Mouse (Mus musculus) liver, embryonic 14.5 days (tissue): ENCODE data around the gene Sytl2. TPM values are rescaled to one million over a fixed set of nuclear protein-coding genes. Genes with fewer than 3 reads are reported as not detected.

Experiments
- ATAC-seq: fragments of 200-750 bp; cut with Nextera tagmentation; 2 replicates; pipeline ENCODE4 v1.8.0; 2017; ENCODE audit warnings: moderate number of reproducible peaks, mild to moderate bottlenecking, moderate library complexity; ENCODE audit not compliant: insufficient read depth
- DNase-seq, 3 experiments: peaks; one replicate each; pipeline ENCODE4 v3.0.0-alpha.2; 2012 to 2013; ENCODE audit warnings: low read depth in 3 of 3, low spot score in 3 of 3
- H3K27ac ChIP-seq: fragments of 300-500 bp; sonication (generic); 2 replicates; pipeline ENCODE4 v1.5.1; 2014; ENCODE audit warnings: moderate library complexity, mild to moderate bottlenecking, control low read depth, inconsistent platforms
- H3K27me3 ChIP-seq: fragments of 300-500 bp; sonication (generic); 2 replicates; pipeline ENCODE4 v1.6.1; 2014; ENCODE audit warnings: mild to moderate bottlenecking, low read length, moderate library complexity; ENCODE audit not compliant: control insufficient read depth, insufficient read depth
- H3K36me3 ChIP-seq: fragments of 300-500 bp; sonication (generic); replicated peaks from 2 replicates; pipeline ENCODE4 v1.6.1; 2014; ENCODE audit warnings: low read depth; ENCODE audit not compliant: control insufficient read depth, insufficient read depth
- H3K4me1 ChIP-seq, 2 experiments: fragments of 200-500 bp in 1 of 2; fragments of 300-500 bp in 1 of 2; sonication (generic) in 1 of 2; replicated peaks; 2 replicates each; pipeline ENCODE4 v1.6.1; 2012 to 2014; ENCODE audit warnings: antibody characterized with exemption in 1 of 2, inconsistent platforms in 1 of 2, low read length in 1 of 2; ENCODE audit not compliant: control insufficient read depth in 2 of 2, insufficient read depth in 2 of 2
- H3K4me2 ChIP-seq: fragments of 300-500 bp; sonication (generic); 2 replicates; pipeline ENCODE4 v1.6.1; 2014; ENCODE audit warnings: low read depth, mild to moderate bottlenecking, control low read depth, moderate library complexity
- H3K4me3 ChIP-seq, 2 experiments: fragments of 200-500 bp in 1 of 2; fragments of 300-500 bp in 1 of 2; sonication (generic) in 1 of 2; 2 replicates each; pipeline ENCODE4 v1.5.1; 2012 to 2014; ENCODE audit warnings: low read depth in 2 of 2, low read length in 2 of 2, mild to moderate bottlenecking in 2 of 2, control low read depth in 1 of 2, inconsistent platforms in 1 of 2, moderate library complexity in 1 of 2; ENCODE audit not compliant: insufficient read depth in 1 of 2
- H3K9ac ChIP-seq: fragments of 300-500 bp; sonication (generic); replicated peaks from 2 replicates; pipeline ENCODE4 v1.6.1; 2014; ENCODE audit warnings: mild to moderate bottlenecking, control low read depth, moderate library complexity
- H3K9me3 ChIP-seq: fragments of 300-500 bp; sonication (generic); 2 replicates; pipeline ENCODE4 v1.6.1; 2016; ENCODE audit warnings: low read length, mixed read lengths; ENCODE audit not compliant: control insufficient read depth
- CTCF ChIP-seq: IDR thresholded peaks from 2 replicates; pipeline ENCODE4 v1.5.1; 2016; ENCODE audit warnings: antibody characterized with exemption, low read depth, control low read depth
- EP300 ChIP-seq: IDR thresholded peaks from 2 replicates; pipeline ENCODE4 v1.6.1; 2016; ENCODE audit warnings: antibody characterized with exemption, low read depth
- WGBS: fragments of 180-500 bp; shearing (Covaris S2); extraction: QIAGEN DNeasy Blood & Tissue Kit; methylation state at CpG from one replicate; pipeline ENCODE4 v1.1.7; 2014; ENCODE audit not compliant: insufficient replicate concordance; 5-methylcytosine and 5-hydroxymethylcytosine counted together
- polyA plus RNA-seq, 2 experiments: library from polyadenylated mRNA; depleted of rRNA in 1 of 2; stranded (reverse) in 1 of 2; unstranded in 1 of 2; fragments of >200 nt; fragmentation: Nextera tagmentation in 1 of 2; extraction: Ambion mirVana in 1 of 2; gene quantifications; 2 replicates each; pipeline versions ENCODE4 v1.2.1 to v1.2.3; 2012 to 2014

The Sytl2 gene
- polyA plus RNA-seq, 2 experiments, result 0.38 to 0.45 TPM

DNA sequence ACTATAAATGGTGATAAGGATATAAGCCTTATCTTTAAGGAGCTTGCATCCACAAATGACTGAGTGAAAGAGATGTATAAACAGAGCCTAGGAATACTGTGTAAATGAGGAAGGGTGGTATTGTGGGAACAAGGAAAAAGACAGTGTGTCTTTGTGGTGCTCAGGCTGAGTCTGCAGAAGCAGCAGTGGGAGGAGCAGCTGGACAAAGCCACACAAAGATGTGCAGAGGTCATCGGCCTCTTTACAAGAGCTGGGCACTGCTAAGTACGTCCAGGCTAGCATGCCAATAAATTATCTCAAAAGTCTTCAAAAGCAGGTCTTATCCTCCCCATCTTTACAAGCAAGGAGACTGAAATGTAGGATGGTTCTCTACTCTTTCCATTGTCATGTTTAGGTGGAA, 53.9 kb downstream of the Sytl2 start:
- DNase-seq (no peak), ATAC-seq (no peak)
- no peak overlapping the region for H3K4me2 ChIP-seq
- no peak overlapping the region for H3K4me3 ChIP-seq
- no peaks in the 10 kb centered on the region for H3K27me3 ChIP-seq
- TF ChIP-seq CTCF, result no peak
- TF ChIP-seq EP300, result no peak
- H3K9me3 ChIP-seq, result no peaks in the 10 kb centered on the region
- no peak overlapping the region for H3K27ac ChIP-seq
- 69% methylated on average over 2 of the region's 2 CpGs for WGBS
- no peaks in the 10 kb centered on the region; a peak in 1 of 4 replicates for H3K4me1 ChIP-seq
- no peak overlapping the region for H3K9ac ChIP-seq
- H3K36me3 ChIP-seq, result no peaks in the 10 kb centered on the region

DNA sequence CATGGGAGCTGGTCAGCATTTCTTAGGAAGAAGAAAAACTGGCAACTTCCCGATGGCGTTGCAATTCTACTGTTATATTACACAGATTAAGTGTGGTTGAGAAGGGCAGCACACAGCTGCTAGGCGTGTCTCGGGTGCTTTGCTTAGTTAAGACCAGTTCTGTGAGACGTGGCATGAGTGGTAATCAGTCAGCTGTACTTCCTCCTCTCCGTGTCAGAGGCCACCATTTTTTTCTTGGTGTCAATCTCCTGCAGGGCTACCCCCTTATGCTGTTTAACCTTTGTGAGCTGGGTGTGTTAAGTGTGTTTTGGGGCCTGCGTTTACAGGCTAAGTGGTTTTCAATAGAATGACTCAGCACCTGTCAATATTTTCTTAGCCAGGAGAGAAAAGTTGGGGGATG, 60.7 kb downstream of the Sytl2 start:
- TF ChIP-seq EP300, result no peak
- no peak for TF ChIP-seq CTCF
- Histone ChIP-seq H3K27ac (no peak overlapping the region), H3K4me1 (peaks cover 0 to 3% of the 10 kb centered on the region in 2 experiments; a peak in 2 of 4 replicates), H3K9me3 (no peaks in the 10 kb centered on the region), H3K4me3 (no peak overlapping the region), H3K9ac (no peak overlapping the region), H3K4me2 (no peak overlapping the region), H3K36me3 (no peaks in the 10 kb centered on the region), H3K27me3 (no peaks in the 10 kb centered on the region)
- DNase-seq (no peak), ATAC-seq (no peak)
- WGBS, result 11% methylated on average over 7 of the region's 7 CpGs

DNA sequence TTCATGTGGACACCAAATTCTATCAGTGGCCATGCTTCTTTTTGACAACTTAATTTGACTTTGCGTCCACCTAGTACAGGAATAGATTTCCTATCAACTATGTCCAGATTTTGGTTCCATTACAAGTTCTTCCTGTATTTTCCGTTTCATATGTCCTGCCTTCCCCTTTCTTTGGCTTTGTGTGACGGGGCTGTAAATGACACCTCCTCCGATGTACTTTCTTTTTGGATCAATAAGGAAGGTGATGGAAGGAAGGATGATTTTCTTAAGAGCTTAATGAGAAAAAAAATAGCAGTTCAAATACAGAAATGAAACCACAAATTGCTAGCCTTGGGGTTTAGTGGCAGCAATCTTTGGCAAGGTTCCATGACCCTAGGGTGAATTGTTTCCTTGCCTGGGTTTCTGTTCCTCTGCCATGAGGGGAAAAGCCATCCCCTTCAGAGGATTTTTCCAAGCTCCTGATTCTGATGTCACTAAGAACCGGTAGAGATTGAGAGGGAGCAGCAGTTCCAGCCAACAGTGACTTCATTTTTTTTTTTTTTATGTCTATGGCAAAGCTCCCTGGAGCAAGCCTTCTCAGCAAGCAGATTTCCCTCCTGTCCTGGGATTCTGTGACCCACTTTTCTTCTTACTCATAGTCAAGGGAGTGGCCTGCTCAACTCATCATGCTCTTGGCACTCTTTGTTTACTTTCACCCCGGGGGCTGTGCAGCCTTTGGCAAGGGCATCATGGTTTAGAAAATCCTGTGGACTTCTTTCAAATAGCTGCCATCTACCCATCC, 68.2 kb downstream of the Sytl2 start:
- ATAC-seq (no peak), DNase-seq (no peak)
- TF ChIP-seq CTCF (no peak), EP300 (no peak)
- 51% methylated on average over 6 of the region's 6 CpGs for WGBS
- no peaks in the 10 kb centered on the region for H3K36me3 ChIP-seq
- no peak overlapping the region for H3K9ac ChIP-seq
- H3K4me3 ChIP-seq, result no peak overlapping the region
- H3K4me2 ChIP-seq, result no peak overlapping the region
- no peaks in the 10 kb centered on the region for H3K4me1 ChIP-seq
- H3K27me3 ChIP-seq, result no peaks in the 10 kb centered on the region
- no peak overlapping the region for H3K27ac ChIP-seq
- no peaks in the 10 kb centered on the region for H3K9me3 ChIP-seq

- no peak overlapping the region for H3K27ac ChIP-seq
- no peaks in the 10 kb centered on the region for H3K27me3 ChIP-seq
- TF ChIP-seq EP300, result no peak
- H3K9me3 ChIP-seq, result no peaks in the 10 kb centered on the region
- no peaks in the 10 kb centered on the region for H3K4me1 ChIP-seq
- no peaks in the 10 kb centered on the region for H3K36me3 ChIP-seq
- DNase-seq (no peak), ATAC-seq (no peak)
- no peak overlapping the region for H3K9ac ChIP-seq
- 52% methylated on average over 4 of the region's 4 CpGs for whole genome bisulfite sequencing
- no peak overlapping the region for H3K4me3 ChIP-seq
- no peak overlapping the region for H3K4me2 ChIP-seq
These were observed 70.8 kb downstream of the Sytl2 start for GRCm38 (mm10) chr7:90372804-90373203.

GRCm38 (mm10) chr7:90384411-90384810, 82.4 kb downstream of the Sytl2 start:
- DNase-seq (no peak), ATAC-seq (no peak)
- Histone ChIP-seq H3K36me3 (no peaks in the 10 kb centered on the region), H3K9me3 (no peaks in the 10 kb centered on the region), H3K4me2 (no peak overlapping the region), H3K4me3 (no peak overlapping the region), H3K4me1 (no peaks in the 10 kb centered on the region; a peak in 1 of 4 replicates), H3K27ac (no peak overlapping the region), H3K9ac (no peak overlapping the region), H3K27me3 (no peaks in the 10 kb centered on the region)
- TF ChIP-seq EP300 (no peak), CTCF (no peak)
- WGBS, result 70% methylated on average over 2 of the region's 2 CpGs
